Mouse (Mus musculus): ENCODE measurements around the gene Phldb1.
"Not testable (repeated sequence)": the region's sequence is repeated elsewhere in the genome, so short reads cannot be mapped to it uniquely, and the experiment has no call there.

The Phldb1 gene

GRCm38 (mm10) chr9:44653896-44654295 lies 81.1 kb downstream of the Phldb1 start:
- in situ Hi-C loops (cut with MboI) = no loop called here

GRCm38 (mm10) chr9:44652027-44652426 lies 83.0 kb downstream of the Phldb1 start:
- in situ Hi-C loops (cut with MboI) = no loop called here

GRCm38 (mm10) chr9:44648881-44649281 lies 86.1 kb downstream of the Phldb1 start:
- in situ Hi-C loops (cut with MboI) = loop anchor here (5.0 kb wide), 1 partner anchor 37 kb away; no protein-coding TSS in a partner anchor

GRCm38 (mm10) chr9:44647656-44648055 lies 87.3 kb downstream of the Phldb1 start:
- in situ Hi-C loops (cut with MboI) = loop anchor here (5.0 kb wide), 1 partner anchor 35 kb away; no protein-coding TSS in a partner anchor

- in situ Hi-C loops (cut with MboI) = loop anchor here (5.0 kb wide), 1 partner anchor 35 kb away; no protein-coding TSS in a partner anchor
Observed at GRCm38 (mm10) chr9:44647026-44647425, 88.0 kb downstream of the Phldb1 start.

- in situ Hi-C loops (cut with MboI) = loop anchor here (5.0 kb wide), 1 partner anchor 34 kb away; no protein-coding TSS in a partner anchor
Observed at GRCm38 (mm10) chr9:44646366-44646765, 88.6 kb downstream of the Phldb1 start.

GRCm38 (mm10) chr9:44645924-44646323 lies 89.1 kb downstream of the Phldb1 start:
- in situ Hi-C loops (cut with MboI) = loop anchor here (5.0 kb wide), 1 partner anchor 34 kb away; no protein-coding TSS in a partner anchor

GRCm38 (mm10) chr9:44645481-44645880 lies 89.5 kb downstream of the Phldb1 start:
- in situ Hi-C loops (cut with MboI) = loop anchor here (5.0 kb wide), 1 partner anchor 33 kb away; no protein-coding TSS in a partner anchor

- in situ Hi-C loops (cut with MboI) = no loop called here
Observed at GRCm38 (mm10) chr9:44644186-44644585, 90.8 kb downstream of the Phldb1 start.

GRCm38 (mm10) chr9:44643103-44643502 lies 91.9 kb downstream of the Phldb1 start:
- in situ Hi-C loops (cut with MboI) = no loop called here

GRCm38 (mm10) chr9:44641616-44642015 lies 93.4 kb downstream of the Phldb1 start:
- in situ Hi-C loops (cut with MboI) = no loop called here

- in situ Hi-C loops (cut with MboI) = no loop called here
Observed at GRCm38 (mm10) chr9:44640646-44641357, 94.2 kb downstream of the Phldb1 start.

GRCm38 (mm10) chr9:44640028-44640427 lies 95.0 kb downstream of the Phldb1 start:
- in situ Hi-C loops (cut with MboI) = not testable (repeated sequence)

- in situ Hi-C loops (cut with MboI) = not testable (repeated sequence)
Observed at GRCm38 (mm10) chr9:44638726-44639125, 96.3 kb downstream of the Phldb1 start.

- in situ Hi-C loops (cut with MboI) = no loop called here
Observed at GRCm38 (mm10) chr9:44637551-44638169, 97.3 kb downstream of the Phldb1 start.

Measured in mature B cell (primary cell).